Mouse (Mus musculus): ENCODE measurements around the gene Ppp1r12b. TPM values are rescaled to one million over a fixed set of nuclear protein-coding genes. Genes with fewer than 3 reads are reported as not detected.

Ppp1r12b gene
- total RNA-seq, 1 experiment: 5.4 TPM

DNA sequence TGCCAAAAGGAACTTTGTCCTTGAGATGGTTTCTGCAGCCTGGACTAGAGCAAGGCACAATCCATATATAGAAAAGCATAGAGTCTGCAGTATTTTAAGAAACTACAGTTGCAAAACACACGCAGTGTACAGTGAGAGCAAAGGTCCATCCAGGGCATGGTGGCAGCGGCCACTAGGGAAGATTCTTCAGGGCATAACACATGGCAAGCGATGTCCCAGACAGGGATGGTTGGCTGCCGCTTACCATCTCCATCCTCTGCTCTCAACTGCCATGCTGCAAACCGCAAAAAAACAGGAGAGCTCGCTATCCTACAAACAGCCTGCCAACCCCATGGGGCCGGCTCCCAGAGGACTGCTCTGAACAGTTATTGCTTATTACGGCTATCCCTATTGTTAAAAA lies 132.4 kb downstream of the Ppp1r12b start:
- Histone ChIP-seq H3K4me3 (ENCODE audit: insufficient read depth in 1 of 2, low read depth in 1 of 2, low read length in 2 of 2, poor library complexity in 1 of 2, severe bottlenecking in 1 of 2) (no peak overlapping the region), H3K9ac (ENCODE audit: insufficient read depth, low read depth, low read length, poor library complexity, severe bottlenecking) (no peak overlapping the region), H3K9me3 (ENCODE audit: control insufficient read depth, insufficient read depth, low read depth, low read length) (no peaks in the 10 kb centered on the region), H3K36me3 (ENCODE audit: control insufficient read depth, insufficient read depth, low read length, poor library complexity, severe bottlenecking) (no peaks in the 10 kb centered on the region), H3K4me1 (ENCODE audit: control insufficient read depth in 2 of 2, insufficient read depth in 2 of 2, low read length in 2 of 2, poor library complexity in 1 of 2) (no peaks in the 10 kb centered on the region), H3K27ac (ENCODE audit: insufficient read depth, low read depth, low read length, poor library complexity, severe bottlenecking) (no peak overlapping the region)
- in situ Hi-C loops (cut with MboI; ENCODE audit: low sequenced_read_pairs in 2 of 2, unreplicated experiment in 2 of 2): no loop called here
- no peak for DNase-seq (ENCODE audit: low read depth, low spot score)
- no peak for TF ChIP-seq ZNF384 (IDR thresholded peaks at IDR 0.05; ENCODE audit: low read depth, low read length)
- no peak for TF ChIP-seq MAFK (IDR thresholded peaks at IDR 0.05; ENCODE audit: insufficient read depth, low read depth, low read length)
- TF ChIP-seq ZC3H11A (IDR thresholded peaks at IDR 0.05; ENCODE audit: borderline replicate concordance, low read depth, low read length): no peak
- TF ChIP-seq HCFC1 (IDR thresholded peaks at IDR 0.05; ENCODE audit: borderline replicate concordance, insufficient read depth, low read length): no peak
- no peak for TF ChIP-seq CHD2 (IDR thresholded peaks at IDR 0.05; ENCODE audit: low read depth, low read length)

DNA sequence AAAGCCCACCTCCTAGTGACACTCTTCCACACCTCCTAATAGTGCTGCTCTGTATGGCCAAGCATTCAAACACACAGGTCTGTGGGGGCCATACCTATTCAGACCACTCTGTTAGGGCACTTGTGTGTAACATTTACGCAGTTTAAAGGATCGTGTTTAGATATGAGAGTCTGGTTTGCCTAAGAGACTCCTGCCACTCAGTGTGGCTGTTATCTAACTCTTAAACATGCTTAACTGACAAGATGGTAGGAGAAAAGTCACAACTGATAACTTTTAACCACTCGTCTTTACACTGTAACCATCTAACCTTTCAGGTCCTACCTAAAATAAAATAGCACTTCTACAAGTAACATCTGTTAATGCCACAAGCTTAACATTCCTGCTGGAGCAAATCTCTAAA lies 134.9 kb downstream of the Ppp1r12b start:
- H3K9ac ChIP-seq (ENCODE audit: insufficient read depth, low read depth, low read length, poor library complexity, severe bottlenecking): no peak overlapping the region
- H3K9me3 ChIP-seq (ENCODE audit: control insufficient read depth, insufficient read depth, low read depth, low read length): no peaks in the 10 kb centered on the region
- H3K36me3 ChIP-seq (ENCODE audit: control insufficient read depth, insufficient read depth, low read length, poor library complexity, severe bottlenecking): no peaks in the 10 kb centered on the region
- TF ChIP-seq CHD2 (IDR thresholded peaks at IDR 0.05; ENCODE audit: low read depth, low read length): no peak
- no peak for TF ChIP-seq MAFK (IDR thresholded peaks at IDR 0.05; ENCODE audit: insufficient read depth, low read depth, low read length)
- TF ChIP-seq ZC3H11A (IDR thresholded peaks at IDR 0.05; ENCODE audit: borderline replicate concordance, low read depth, low read length): no peak
- no peak for TF ChIP-seq HCFC1 (IDR thresholded peaks at IDR 0.05; ENCODE audit: borderline replicate concordance, insufficient read depth, low read length)
- no peak for TF ChIP-seq ZNF384 (IDR thresholded peaks at IDR 0.05; ENCODE audit: low read depth, low read length)
- DNase-seq (ENCODE audit: low read depth, low spot score): no peak
- no peak overlapping the region for H3K27ac ChIP-seq (ENCODE audit: insufficient read depth, low read depth, low read length, poor library complexity, severe bottlenecking)
- no peaks in the 10 kb centered on the region for H3K4me1 ChIP-seq (ENCODE audit: control insufficient read depth in 2 of 2, insufficient read depth in 2 of 2, low read length in 2 of 2, poor library complexity in 1 of 2)
- no peak overlapping the region for H3K4me3 ChIP-seq (ENCODE audit: insufficient read depth in 1 of 2, low read depth in 1 of 2, low read length in 2 of 2, poor library complexity in 1 of 2, severe bottlenecking in 1 of 2)
- in situ Hi-C loops (cut with MboI; ENCODE audit: low sequenced_read_pairs in 2 of 2, unreplicated experiment in 2 of 2): no loop called here

DNA sequence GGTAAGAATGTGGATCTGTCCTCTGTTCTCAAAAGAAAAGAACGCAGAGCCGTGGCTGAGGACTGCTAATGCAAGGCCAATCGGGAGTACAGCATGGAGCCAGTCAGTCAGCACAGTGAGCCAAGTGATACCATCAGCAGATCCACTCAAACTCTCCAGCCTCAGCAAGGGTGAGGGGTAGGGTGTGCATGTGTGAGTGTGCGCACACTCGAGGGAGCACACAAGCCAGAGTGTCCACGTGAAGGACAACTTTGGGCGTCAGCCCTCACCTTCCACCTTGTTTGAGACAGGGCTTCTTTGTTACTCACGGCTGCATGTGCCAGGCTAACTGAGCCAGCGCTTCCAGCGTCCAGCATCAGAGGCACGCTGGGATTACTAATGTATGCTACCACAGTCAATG lies 136.5 kb downstream of the Ppp1r12b start:
- Histone ChIP-seq H3K9ac (ENCODE audit: insufficient read depth, low read depth, low read length, poor library complexity, severe bottlenecking) (no peak overlapping the region), H3K36me3 (ENCODE audit: control insufficient read depth, insufficient read depth, low read length, poor library complexity, severe bottlenecking) (no peaks in the 10 kb centered on the region), H3K4me3 (ENCODE audit: insufficient read depth in 1 of 2, low read depth in 1 of 2, low read length in 2 of 2, poor library complexity in 1 of 2, severe bottlenecking in 1 of 2) (no peak overlapping the region), H3K27ac (ENCODE audit: insufficient read depth, low read depth, low read length, poor library complexity, severe bottlenecking) (no peak overlapping the region), H3K4me1 (ENCODE audit: control insufficient read depth in 2 of 2, insufficient read depth in 2 of 2, low read length in 2 of 2, poor library complexity in 1 of 2) (no peaks in the 10 kb centered on the region), H3K9me3 (ENCODE audit: control insufficient read depth, insufficient read depth, low read depth, low read length) (no peaks in the 10 kb centered on the region)
- no peak for DNase-seq (ENCODE audit: low read depth, low spot score)
- TF ChIP-seq CHD2 (IDR thresholded peaks at IDR 0.05; ENCODE audit: low read depth, low read length) (no peak), HCFC1 (IDR thresholded peaks at IDR 0.05; ENCODE audit: borderline replicate concordance, insufficient read depth, low read length) (no peak), MAFK (IDR thresholded peaks at IDR 0.05; ENCODE audit: insufficient read depth, low read depth, low read length) (no peak), ZNF384 (IDR thresholded peaks at IDR 0.05; ENCODE audit: low read depth, low read length) (no peak), ZC3H11A (IDR thresholded peaks at IDR 0.05; ENCODE audit: borderline replicate concordance, low read depth, low read length) (no peak)
- in situ Hi-C loops (cut with MboI; ENCODE audit: low sequenced_read_pairs in 2 of 2, unreplicated experiment in 2 of 2): no loop called here

DNA sequence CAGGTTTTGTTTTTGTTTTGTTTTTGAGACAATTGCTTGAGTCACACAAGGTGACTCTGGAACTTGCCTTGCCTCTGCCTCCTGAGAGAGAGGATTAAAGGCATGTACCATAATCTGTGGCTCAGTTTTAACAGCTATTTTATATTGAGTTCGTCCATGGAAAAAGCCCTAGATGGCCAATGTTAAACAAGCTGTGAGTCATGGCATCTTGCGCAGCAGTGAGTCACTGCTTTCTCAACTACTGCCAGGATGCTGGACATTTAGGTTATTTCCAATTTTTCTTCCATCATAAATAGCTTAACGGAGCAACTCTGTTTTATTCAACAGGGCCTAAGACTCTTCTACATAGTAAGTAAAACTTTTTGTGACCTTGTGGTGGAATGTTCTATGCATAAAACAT lies 137.0 kb downstream of the Ppp1r12b start:
- no peak overlapping the region for H3K9ac ChIP-seq (ENCODE audit: insufficient read depth, low read depth, low read length, poor library complexity, severe bottlenecking)
- in situ Hi-C loops (cut with MboI; ENCODE audit: low sequenced_read_pairs in 2 of 2, unreplicated experiment in 2 of 2): no loop called here
- H3K36me3 ChIP-seq (ENCODE audit: control insufficient read depth, insufficient read depth, low read length, poor library complexity, severe bottlenecking): no peaks in the 10 kb centered on the region
- H3K9me3 ChIP-seq (ENCODE audit: control insufficient read depth, insufficient read depth, low read depth, low read length): no peaks in the 10 kb centered on the region
- TF ChIP-seq CHD2 (IDR thresholded peaks at IDR 0.05; ENCODE audit: low read depth, low read length): no peak
- no peak for TF ChIP-seq ZC3H11A (IDR thresholded peaks at IDR 0.05; ENCODE audit: borderline replicate concordance, low read depth, low read length)
- no peak for TF ChIP-seq ZNF384 (IDR thresholded peaks at IDR 0.05; ENCODE audit: low read depth, low read length)
- TF ChIP-seq MAFK (IDR thresholded peaks at IDR 0.05; ENCODE audit: insufficient read depth, low read depth, low read length): no peak
- TF ChIP-seq HCFC1 (IDR thresholded peaks at IDR 0.05; ENCODE audit: borderline replicate concordance, insufficient read depth, low read length): no peak
- H3K4me1 ChIP-seq (ENCODE audit: control insufficient read depth in 2 of 2, insufficient read depth in 2 of 2, low read length in 2 of 2, poor library complexity in 1 of 2): no peaks in the 10 kb centered on the region
- H3K4me3 ChIP-seq (ENCODE audit: insufficient read depth in 1 of 2, low read depth in 1 of 2, low read length in 2 of 2, poor library complexity in 1 of 2, severe bottlenecking in 1 of 2): no peak overlapping the region
- no peak overlapping the region for H3K27ac ChIP-seq (ENCODE audit: insufficient read depth, low read depth, low read length, poor library complexity, severe bottlenecking)
- DNase-seq (ENCODE audit: low read depth, low spot score): no peak

Measured in ES-E14 (cell line).